Mouse (Mus musculus): ENCODE measurements around the gene Cd200. TPM values are rescaled to one million over a fixed set of nuclear protein-coding genes. Genes with fewer than 3 reads are reported as not detected.

Cd200 gene
- polyA plus RNA-seq, 1 experiment, result 4.1 TPM

DNA sequence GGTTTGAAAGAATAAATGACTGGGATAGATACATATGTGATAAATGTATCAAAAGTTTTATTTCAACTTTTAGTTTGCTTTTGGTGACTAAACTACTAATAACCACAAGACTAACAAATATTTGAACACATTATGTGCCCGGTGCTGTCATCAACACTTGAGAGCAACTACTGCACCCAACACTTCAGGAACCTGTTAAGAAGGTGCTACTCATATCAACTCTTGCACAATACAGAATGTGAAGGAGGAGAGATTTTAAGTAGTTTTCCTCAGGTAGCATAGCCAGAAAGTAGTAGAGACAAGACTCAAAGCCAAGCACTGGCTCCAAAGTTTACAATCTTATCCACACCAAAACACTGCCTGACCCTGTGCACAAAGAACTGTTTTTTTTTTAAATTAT, 6.8 kb downstream of the Cd200 start:
- Histone ChIP-seq H3K27ac (ENCODE audit: insufficient read depth, low read length) (no peak overlapping the region), H3K4me3 (ENCODE audit: insufficient read depth, low read length) (no peak overlapping the region), H3K4me1 (ENCODE audit: control insufficient read depth, insufficient read depth, low read length) (no peaks in the 10 kb centered on the region)
- no peak for TF ChIP-seq CTCF (IDR thresholded peaks at IDR 0.05; ENCODE audit: borderline replicate concordance, insufficient read depth, low read length)
- TF ChIP-seq POLR2A (IDR thresholded peaks at IDR 0.05; ENCODE audit: low read depth, low read length), result no peak

DNA sequence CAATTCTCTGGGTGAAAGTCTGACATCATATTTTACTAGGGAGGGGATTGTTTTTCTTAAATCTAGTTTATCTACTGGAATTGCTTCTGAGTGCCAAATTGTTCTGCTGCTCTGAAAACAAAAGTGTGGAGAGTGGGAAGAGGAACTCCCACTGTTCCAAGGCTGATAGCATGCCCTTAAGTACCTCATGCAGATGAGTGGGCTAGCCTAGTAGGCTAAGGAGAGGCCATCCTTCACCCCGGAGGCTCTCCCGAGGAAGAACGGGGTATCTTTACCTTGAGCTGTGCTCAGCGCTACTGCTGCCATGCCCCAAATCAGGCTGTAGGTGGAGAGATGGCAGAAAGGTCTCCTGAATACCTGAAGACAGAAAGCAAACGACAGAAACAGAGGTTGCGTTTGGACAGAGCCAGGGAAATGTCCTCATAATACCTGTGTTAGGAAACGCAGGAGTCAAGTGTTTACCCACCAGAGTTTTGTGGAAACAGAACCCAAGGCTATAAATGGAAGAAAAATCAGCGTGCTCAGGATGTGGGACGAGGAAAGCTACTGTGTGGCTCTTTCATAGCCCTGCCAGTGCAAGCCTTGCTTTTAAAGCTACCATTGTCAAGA, 8.8 kb downstream of the Cd200 start:
- no peak overlapping the region for H3K27ac ChIP-seq (ENCODE audit: insufficient read depth, low read length)
- no peaks in the 10 kb centered on the region for H3K4me1 ChIP-seq (ENCODE audit: control insufficient read depth, insufficient read depth, low read length)
- H3K4me3 ChIP-seq (ENCODE audit: insufficient read depth, low read length), result no peak overlapping the region
- no peak for TF ChIP-seq CTCF (IDR thresholded peaks at IDR 0.05; ENCODE audit: borderline replicate concordance, insufficient read depth, low read length)
- TF ChIP-seq POLR2A (IDR thresholded peaks at IDR 0.05; ENCODE audit: low read depth, low read length), result no peak

DNA sequence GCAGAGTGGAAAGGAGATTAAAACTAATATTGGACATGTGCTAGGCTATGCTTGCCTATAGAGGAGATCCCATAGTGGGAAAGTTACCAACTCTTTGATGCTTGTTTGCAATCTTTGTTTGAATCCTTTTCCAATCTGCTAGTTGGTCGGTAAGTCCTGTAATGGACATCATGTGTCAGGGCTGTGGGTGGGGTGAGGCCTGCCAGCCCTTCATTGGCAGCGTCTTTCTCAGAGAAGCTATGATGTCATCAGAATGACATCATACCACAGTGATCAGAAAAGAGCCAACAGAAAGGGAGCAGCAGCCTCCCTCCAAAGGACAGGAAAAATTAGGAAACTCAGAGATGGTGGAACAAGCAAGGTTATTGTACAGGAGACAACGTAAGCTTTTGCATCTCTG, 9.4 kb downstream of the Cd200 start:
- Histone ChIP-seq H3K27ac (ENCODE audit: insufficient read depth, low read length) (no peak overlapping the region), H3K4me1 (ENCODE audit: control insufficient read depth, insufficient read depth, low read length) (no peaks in the 10 kb centered on the region), H3K4me3 (ENCODE audit: insufficient read depth, low read length) (no peak overlapping the region)
- TF ChIP-seq POLR2A (IDR thresholded peaks at IDR 0.05; ENCODE audit: low read depth, low read length) (no peak), CTCF (IDR thresholded peaks at IDR 0.05; ENCODE audit: borderline replicate concordance, insufficient read depth, low read length) (no peak)

DNA sequence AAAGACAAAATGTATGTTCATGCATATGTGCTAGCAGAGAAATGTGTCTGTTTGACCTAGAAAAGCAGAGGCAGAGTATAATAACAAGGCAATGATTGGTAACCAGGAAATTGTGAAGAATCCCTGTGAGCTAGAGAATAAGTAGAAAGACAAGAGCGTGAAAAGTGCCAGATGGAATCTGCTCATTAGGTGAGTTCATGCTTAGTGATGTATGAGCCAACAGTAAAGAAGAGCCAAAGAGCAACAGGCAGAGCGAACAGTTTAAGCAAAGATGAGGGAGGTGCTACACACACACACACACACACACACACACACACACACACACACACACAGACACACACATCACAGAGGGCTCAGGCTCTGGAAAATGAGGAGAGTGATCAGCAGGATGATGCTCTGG, 11.4 kb downstream of the Cd200 start:
- TF ChIP-seq CTCF (IDR thresholded peaks at IDR 0.05; ENCODE audit: borderline replicate concordance, insufficient read depth, low read length), result no peak
- no peak for TF ChIP-seq POLR2A (IDR thresholded peaks at IDR 0.05; ENCODE audit: low read depth, low read length)
- H3K4me3 ChIP-seq (ENCODE audit: insufficient read depth, low read length), result no peak overlapping the region

DNA sequence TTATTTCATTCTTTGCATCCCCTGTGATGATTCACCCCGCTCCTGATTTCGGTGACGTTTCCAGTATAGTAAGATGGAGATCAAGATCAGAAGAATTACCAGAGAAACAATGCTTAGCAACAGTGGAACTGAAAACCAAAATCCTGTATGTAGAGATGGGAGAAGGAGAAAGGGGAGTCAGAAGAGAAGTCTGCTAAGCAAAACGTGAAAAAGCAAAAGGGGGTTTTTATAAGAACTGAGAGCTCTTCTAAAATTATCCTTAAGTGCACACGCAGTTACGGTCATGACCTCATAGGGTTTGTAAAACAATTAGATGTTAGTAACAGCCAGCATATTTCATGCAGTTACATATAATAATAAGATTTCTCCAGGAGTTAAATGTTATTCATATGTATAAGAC, 16.6 kb downstream of the Cd200 start:
- no peak for TF ChIP-seq CTCF (IDR thresholded peaks at IDR 0.05; ENCODE audit: borderline replicate concordance, insufficient read depth, low read length)
- Histone ChIP-seq H3K4me1 (ENCODE audit: control insufficient read depth, insufficient read depth, low read length) (no peaks in the 10 kb centered on the region), H3K4me3 (ENCODE audit: insufficient read depth, low read length) (no peak overlapping the region), H3K27ac (ENCODE audit: insufficient read depth, low read length) (no peak overlapping the region)

More for the DNA sequence above, 11.4 kb downstream of the Cd200 start:
- Histone ChIP-seq H3K4me1 (ENCODE audit: control insufficient read depth, insufficient read depth, low read length) (no peaks in the 10 kb centered on the region), H3K27ac (ENCODE audit: insufficient read depth, low read length) (no peak overlapping the region)

DNA sequence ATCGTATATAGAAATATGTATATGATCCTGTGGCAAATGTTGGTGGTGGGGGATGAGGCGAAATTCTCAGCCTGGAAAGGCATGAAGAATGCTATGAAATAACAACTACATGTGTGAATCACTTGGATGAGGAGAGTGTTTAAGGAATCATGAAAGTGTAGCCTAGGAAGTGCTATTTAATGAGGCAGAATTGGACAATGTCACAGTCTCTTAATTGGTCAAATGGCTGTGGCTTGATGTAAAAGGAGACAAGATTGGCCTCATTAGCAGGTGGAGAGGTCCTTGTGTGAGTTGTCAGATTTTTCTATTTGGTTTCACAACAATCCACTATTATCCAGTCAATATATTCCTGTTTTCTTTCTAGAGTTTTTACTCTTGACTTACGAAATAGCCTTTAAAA, 17.2 kb downstream of the Cd200 start:
- Histone ChIP-seq H3K4me1 (ENCODE audit: control insufficient read depth, insufficient read depth, low read length) (no peaks in the 10 kb centered on the region), H3K27ac (ENCODE audit: insufficient read depth, low read length) (no peak overlapping the region), H3K4me3 (ENCODE audit: insufficient read depth, low read length) (no peak overlapping the region)
- TF ChIP-seq CTCF (IDR thresholded peaks at IDR 0.05; ENCODE audit: borderline replicate concordance, insufficient read depth, low read length) (no peak), POLR2A (IDR thresholded peaks at IDR 0.05; ENCODE audit: low read depth, low read length) (no peak)

DNA sequence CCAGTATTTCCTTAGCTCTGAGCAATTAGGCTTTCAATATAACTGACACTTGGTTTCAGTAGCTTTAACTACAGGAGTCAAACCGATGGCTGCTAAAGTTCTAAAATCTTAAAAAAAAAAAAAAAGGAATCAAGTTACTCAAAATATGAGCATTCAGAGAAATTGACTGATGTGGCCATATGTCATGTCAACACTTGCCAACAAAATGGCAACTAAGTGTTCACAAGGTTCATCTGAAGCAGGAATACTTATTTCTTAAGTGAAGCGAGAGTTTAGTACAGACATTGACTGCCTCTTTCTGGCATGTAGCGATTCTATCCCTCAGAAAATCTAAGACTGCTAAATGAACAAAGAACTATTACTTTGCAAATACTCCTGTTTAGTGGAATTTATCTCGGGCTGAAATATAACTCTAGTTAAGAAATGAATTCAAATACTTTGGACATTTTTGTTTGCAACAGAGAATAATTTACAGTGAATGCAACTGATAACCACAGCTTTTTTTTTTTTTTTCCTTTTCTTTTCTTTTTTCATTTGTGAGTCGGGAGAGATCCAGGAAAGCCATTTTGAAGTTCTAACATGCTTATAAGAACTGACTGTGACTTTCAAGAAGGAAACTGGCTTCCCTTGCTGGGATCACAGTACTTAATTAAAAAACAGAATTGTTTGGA, 18.4 kb downstream of the Cd200 start:
- Histone ChIP-seq H3K4me1 (ENCODE audit: control insufficient read depth, insufficient read depth, low read length) (no peaks in the 10 kb centered on the region), H3K27ac (ENCODE audit: insufficient read depth, low read length) (no peak overlapping the region), H3K4me3 (ENCODE audit: insufficient read depth, low read length) (no peak overlapping the region)
- TF ChIP-seq CTCF (IDR thresholded peaks at IDR 0.05; ENCODE audit: borderline replicate concordance, insufficient read depth, low read length), result no peak
- no peak for TF ChIP-seq POLR2A (IDR thresholded peaks at IDR 0.05; ENCODE audit: low read depth, low read length)

DNA sequence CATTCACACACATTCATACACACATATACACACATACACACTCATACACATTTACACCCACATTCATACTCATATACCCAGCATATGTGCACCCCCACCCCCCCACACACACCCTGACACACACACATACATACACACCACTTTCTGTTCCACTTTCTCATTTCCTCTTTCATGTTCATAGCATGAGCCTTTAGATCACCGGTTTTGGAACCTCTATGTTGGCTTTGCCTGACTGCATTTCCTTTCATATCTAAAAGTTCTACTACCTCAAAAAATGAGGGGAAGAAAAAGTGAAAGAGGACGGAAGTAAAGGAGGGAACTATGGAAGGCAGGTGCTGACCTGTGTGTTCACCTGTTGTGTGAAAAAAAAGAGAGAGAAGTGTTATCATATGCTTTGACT, 19.0 kb downstream of the Cd200 start:
- no peak for TF ChIP-seq CTCF (IDR thresholded peaks at IDR 0.05; ENCODE audit: borderline replicate concordance, insufficient read depth, low read length)
- H3K4me1 ChIP-seq (ENCODE audit: control insufficient read depth, insufficient read depth, low read length), result no peaks in the 10 kb centered on the region
- H3K27ac ChIP-seq (ENCODE audit: insufficient read depth, low read length), result no peak overlapping the region
- no peak overlapping the region for H3K4me3 ChIP-seq (ENCODE audit: insufficient read depth, low read length)

DNA sequence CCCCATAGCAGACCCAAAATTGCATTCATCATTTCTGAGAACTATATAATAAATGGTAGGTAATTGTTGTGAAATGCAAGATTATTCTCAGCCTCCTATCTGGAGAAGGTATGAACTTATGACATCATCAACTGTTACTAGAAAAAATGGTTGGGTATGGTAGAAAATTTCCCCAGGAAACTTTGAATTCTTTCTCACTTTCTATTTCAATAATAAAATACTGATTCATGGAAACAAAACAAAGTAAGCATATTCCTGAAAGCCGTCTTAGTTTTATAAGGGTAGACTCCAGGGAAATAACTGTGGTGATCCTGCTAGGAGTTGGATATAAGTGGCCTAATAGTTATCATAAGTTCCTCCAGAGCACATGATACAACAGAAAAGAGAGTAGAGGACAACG, 19.8 kb downstream of the Cd200 start:
- Histone ChIP-seq H3K4me1 (ENCODE audit: control insufficient read depth, insufficient read depth, low read length) (no peaks in the 10 kb centered on the region), H3K27ac (ENCODE audit: insufficient read depth, low read length) (no peak overlapping the region), H3K4me3 (ENCODE audit: insufficient read depth, low read length) (no peak overlapping the region)
- TF ChIP-seq POLR2A (IDR thresholded peaks at IDR 0.05; ENCODE audit: low read depth, low read length) (no peak), CTCF (IDR thresholded peaks at IDR 0.05; ENCODE audit: borderline replicate concordance, insufficient read depth, low read length) (no peak)

DNA sequence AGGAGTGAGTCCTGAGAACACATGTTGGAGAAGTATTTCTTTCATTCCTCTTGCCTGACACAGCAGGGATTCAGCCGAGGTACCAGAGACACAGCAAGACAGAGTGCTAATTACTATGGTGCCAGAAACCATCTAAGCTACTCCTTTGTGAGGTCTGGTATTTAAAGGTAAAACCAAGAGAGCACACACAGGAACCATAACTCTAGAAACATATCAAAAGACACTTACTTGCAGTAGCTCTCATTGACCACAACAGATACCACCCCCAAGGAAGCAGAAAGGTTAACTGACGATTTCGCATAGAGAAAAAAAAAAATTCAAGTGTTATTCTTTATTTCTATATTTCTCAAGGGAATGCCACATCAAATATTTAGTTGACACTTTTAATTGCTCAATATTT, 27.0 kb downstream of the Cd200 start:
- no peak overlapping the region for H3K4me3 ChIP-seq (ENCODE audit: insufficient read depth, low read length)
- TF ChIP-seq CTCF (IDR thresholded peaks at IDR 0.05; ENCODE audit: borderline replicate concordance, insufficient read depth, low read length), result no peak
- TF ChIP-seq POLR2A (IDR thresholded peaks at IDR 0.05; ENCODE audit: low read depth, low read length), result no peak
- H3K4me1 ChIP-seq (ENCODE audit: control insufficient read depth, insufficient read depth, low read length), result no peaks in the 10 kb centered on the region

More for the DNA sequence above, 27.0 kb downstream of the Cd200 start:
- H3K27ac ChIP-seq (ENCODE audit: insufficient read depth, low read length), result no peak overlapping the region
